Mouse (Mus musculus): ENCODE measurements around the gene Amd1.

Gene Amd1

DNA sequence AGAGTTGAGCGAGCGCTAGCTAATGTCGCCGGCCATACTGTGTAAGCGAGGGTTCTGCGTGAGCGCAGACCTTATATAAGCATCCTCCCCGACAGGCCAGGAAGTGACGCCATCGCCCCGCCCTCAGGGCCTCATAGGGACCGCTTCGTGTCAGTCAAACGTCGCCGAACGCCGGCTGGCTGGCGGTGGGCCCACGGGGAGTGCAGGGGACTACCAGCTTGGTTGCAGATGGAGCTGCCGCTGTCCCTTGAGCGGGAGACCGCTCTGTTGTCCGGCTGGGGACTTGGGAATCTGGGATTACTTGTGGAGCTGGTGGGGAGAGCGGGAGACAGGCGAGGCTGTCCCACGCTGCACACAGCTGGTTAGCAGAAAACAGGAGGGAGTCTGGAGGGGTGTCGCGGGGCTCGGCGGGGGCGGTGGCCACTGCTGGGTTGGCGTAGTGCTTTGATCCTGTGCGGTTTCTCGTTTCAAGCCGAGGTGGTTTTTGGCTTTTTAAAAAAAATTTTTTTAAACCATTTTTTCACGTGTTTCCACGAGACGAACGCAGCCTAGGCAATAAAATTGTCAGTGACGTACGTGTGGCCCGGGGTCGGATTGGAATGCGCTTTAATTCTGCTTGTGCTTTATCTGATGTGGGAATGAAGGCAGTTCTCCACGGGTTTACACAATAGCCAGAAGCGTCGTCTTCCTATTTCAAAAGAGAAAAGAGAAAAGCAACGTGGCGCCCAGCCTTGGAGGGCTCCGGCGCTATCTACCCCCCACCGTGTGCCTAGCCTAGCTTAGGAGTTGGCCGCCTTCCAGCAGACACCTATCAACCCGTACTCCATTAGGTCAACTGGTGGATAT, at the start of gene Amd1:
Amd1 (minus strand) TSS at position 47 of the 846 bp plus-strand sequence.
- DNase-seq, result peak; percentile 100

DNA sequence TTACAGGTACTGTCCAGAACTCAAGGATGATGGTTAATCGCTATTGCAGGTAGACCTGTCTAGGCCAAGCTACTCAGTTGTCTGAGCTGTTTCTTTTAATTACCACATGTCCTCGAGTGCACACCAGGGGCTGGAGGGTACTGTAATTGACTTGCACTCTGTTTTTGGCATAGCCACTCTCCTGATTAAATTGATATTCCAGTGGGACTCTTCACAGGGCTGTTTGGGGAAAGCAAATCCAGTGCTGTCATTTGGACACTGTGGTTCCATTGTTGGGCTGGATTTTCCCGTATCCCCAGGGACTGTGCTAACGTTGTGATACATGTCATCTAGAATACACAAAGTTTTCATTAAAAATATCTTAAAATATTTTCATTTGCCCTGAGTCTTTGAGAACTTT, 49.2 kb upstream of the Amd1 start:
- no peak for DNase-seq

DNA sequence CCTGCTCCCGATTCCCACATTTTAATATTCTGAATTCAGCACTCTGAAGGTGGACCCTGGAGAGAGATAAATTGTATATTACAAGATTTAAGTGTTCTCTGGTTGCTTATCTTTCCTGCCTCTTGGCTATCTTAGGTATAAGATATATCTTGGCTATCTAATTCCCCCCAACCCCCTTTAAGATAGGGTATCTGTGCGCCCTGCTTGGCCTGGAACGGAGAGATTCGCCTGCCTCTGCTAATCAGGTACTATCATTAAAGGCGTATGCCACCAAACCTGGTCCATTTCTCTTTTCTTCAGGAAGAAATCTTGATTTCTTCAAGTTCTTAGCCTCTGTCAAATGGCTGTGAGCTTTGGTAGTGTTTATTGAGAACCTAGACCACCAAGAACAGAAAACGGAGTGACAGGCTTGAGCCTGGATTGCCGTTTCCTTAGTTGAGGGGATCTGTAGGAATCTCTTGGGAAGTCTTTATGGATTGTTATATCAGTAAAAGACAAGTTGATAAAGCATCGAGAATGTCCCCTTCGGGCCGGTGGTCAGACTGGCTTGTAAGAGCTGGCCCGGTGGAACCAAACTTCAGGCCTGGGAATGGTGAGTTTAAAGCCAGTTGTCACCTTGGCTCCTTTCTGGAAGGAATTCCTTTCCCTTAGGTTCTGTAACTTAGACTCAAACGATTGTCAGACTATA, 48.4 kb upstream of the Amd1 start:
- no peak for DNase-seq

DNA sequence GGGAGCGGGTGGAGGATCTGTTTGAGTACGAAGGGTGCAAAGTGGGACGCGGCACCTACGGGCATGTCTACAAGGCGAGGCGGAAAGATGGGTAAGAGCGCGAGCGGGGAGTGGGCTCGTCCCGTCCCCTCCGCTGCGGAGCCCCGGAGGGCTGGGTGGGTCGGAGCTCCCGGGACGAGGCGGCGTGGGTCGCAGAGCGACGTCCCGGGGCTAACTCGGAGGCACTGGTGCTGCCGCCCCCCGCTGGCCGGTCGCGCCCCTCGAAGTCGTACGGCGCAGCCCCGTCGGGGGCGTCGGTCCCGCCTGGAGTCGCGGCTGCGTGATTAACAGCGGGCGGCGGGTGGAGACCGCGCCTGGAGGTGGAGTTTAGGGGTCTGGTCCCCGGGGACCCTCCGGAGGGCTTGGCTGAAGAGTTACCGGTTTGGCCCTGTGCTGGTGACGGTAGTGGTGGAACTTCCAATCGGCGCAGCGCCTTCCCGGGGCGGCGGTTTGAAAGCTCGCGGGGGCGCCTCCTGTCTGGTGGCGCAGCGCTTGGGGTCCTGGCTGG, 47.7 kb upstream of the Amd1 start:
- DNase-seq, result peak; percentile 61

DNA sequence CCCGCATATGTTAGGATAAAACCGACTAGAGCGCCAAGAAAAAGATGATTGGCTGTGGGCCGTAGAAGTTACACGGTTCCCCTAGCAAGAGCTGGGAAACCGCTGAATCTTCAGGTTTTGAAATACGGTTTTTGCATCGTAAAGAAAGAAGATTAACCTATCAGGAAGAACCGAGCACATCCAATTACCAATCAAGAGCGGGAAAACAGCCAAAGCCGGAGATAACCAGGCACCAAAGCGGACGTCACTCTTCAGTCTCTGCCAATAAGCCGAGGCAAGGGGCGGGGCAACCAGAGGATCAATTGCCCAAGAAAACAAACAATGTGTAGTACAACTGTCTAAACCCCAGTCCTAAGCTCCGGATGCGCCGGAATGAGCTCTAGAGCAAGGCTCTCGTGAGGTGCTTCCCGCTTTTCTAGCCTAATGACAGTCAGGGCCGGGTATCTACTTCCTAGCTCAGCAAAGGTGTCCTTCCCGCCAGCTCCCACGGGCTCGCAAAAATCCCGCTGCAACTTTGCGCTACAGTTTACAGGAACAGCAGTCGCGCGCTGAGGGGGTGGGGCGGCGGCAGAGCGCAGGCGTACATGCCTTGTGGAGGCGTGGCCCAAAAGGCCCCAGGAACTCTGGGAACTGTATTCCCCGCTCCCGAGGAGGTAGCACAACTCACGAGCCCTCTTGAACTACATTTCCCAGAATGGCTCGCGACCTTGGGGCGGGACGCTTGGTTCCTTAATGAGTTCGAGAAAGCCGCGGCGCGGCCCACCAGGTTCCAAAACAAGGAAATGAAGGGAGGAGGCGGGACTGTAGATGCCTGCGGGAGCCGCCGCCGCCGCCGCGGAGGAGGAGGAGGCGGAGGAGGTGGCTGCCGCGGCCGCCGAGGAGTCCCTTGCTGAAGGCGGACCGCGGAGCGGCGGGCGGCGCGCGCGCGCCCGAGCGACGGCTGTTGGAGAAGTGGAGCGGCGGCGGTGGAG, 46.9 kb upstream of the Amd1 start:
- DNase-seq, result peak; percentile 95

DNA sequence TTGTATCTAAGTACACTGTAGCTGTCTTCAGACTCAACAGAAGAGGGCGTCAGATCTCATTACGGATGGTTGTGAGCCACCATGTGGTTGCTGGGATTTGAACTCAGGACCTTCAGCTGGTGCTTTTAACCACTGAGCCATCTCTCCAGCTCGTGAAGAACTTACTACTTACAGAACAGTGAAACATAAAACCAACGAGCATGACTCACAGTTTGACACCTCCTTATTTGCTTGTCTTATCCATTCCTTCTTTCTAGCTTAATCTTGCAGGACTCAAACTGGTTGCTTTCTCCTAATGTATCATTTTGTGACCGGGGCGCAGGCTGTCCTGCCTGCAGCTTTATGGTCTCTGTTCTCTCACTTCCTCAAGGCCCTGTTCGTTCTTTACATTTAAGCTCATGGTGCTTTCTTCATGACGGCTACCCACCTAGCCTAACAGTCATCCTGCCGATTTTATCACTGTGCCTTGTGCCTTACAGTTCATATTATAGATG, 45.5 kb upstream of the Amd1 start:
- DNase-seq, result no peak

DNA sequence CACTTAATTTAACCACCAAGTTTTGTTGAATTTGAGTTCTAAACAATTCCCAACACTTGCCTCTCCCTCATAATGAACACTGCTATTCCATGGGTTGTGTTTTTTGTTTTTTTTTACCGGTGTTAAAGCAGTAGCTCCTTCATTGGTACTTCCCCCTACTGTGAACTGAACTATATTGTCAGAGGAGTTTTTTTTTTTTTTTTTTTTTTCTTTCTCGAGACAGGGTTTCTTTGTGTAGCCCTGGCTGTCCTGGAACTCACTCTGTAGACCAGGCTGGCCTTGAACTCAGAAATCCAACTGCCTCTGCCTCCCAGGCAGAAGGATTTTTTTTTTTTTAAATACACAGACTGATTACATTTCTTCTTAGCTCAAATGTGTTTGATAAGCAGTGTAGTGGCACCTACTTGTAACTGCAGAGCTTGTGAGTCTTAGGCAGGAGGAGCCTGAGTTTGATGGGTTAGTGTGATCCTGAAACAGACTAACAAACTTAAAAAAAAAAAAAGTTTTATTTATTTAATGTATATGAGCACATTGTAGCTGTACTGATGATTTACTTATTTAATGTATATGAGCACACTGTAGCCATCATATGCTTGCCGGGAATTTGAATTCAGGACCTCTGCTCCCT, 44.9 kb upstream of the Amd1 start:
- no peak for DNase-seq

DNA sequence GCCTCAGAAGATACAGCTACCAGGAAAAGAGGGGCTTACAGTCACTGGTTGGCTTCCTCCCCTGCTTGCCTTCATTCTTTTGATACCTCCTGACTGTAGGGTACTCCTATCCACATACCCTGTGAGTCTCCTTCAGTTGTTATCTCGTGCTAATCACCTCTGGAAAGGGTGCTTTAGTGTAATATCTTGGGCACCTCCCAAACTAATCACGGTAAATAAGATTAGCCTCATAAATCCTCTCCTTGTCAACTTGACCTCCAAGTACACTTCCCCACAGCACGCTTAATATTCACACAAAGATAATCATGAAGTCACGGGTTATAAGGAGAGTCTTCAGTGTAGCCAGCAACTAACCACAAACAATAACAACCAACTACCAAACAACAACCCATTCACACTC, 40.0 kb upstream of the Amd1 start:
- DNase-seq, result no peak

DNA sequence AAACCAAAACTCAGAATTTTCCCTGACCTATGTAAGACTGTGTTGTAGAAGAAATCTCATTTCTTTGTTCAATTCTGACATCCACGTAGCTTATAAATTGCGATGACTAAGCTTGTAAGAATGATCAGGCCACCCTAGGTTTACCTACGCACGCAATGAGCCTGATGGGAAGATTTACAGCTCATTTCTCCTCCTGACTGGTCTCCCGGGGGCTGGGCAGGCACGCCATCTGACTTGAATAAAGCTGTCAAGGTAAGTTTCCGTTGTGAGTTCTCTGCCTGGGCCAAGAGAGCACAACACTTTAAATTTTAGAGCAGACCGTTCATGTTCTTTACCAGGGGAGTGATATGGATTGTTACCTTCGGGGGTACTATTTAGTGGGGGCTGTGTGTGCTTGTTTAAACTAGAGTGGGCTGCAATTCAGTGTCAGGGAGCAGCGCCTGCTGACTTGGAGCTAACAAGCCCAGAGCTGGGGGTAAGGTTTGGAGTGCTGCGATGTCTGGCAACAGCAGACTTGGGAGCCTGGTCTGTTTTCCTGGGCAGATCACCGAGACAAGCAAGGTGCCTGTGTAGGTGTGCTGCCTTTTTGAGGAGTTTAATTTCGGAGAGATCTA, 37.5 kb upstream of the Amd1 start, which contains the start of gene Cdk19:
Cdk19 (plus strand) TSS at position 214 of the 614 bp plus-strand sequence.
- no peak for DNase-seq

DNA sequence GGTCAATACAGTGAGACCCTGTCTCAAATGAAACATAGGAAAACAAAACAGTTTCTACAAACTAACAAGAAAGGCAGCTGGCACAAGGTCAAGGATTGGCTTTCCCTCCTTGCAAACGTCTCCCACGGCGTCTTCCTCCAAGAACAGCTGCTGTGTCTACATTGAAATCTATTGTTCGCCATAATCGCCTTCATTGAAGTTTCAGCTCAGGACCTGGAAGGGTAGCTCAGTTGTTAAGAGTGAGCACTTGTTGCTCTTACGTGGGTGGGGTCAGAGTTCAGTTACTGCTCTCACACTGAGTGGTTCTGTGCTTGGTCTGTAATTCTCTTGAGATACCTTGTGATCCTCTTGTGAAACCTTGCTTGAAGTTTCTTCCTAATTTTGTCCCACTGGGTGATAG, 30.9 kb upstream of the Amd1 start:
- no peak for DNase-seq

DNA sequence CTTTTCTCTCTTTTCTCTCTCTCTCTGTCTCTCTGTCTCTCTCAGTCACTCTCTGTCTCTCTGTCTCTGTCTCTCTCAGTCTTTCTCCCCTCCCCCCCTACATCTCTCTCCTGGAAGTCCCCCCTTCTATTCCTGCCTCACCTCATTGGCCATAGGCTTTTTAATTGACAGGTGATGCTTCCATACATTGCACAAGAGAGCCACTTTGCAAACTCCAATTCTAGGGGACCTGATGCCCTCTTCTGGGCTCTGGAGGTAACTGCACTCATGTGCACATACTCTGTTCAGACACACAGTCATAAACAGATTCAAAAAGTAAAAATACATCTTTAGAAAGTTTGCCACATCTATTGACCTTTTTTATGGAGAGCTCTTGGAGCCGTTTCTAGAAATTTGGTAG, 28.3 kb upstream of the Amd1 start:
- DNase-seq, result no peak

DNA sequence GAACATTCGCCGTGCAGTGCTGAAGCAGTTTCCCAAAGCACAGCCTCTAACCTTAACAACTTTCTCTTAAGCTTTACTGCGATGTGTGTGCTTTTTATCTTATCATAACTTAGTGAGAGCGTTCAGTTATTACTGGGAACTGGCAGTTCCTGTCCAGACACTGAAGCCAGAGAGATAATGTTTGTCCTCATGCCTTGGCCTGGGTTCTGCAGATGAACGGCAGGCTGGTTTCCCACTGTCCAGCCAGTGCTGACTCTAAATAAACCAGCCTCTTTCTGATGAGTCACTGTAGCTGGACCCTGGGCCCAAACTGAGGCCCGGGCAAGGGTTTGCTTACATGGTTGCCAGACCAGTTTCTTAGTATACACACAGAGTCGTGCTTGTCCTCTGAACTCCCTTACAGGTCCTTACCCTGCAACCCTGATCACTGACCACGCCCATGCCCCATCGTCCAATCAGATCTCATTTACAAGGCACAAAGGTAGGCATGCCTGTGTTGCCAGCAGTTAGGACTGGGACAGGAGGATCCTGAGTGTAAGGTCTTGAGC, 26.1 kb upstream of the Amd1 start:
- DNase-seq, result no peak

DNA sequence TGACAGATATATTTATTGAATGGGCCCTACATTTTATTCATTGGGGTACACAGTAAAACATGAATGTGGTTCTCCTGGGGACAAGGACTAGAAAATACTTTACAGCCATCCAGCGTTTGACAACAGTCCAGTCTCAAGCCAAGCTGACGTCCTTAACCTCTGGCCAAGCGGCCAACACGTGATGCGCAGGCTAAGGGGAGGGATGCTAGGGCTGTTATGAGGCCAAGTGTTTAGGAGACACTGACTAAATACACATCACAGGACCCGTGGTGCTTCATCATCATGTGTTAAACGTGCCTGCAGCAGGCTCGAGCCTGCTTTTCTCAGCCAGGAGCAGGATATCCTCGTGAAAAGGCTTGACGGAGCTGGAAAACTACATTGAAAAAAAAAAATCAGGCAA, 18.3 kb upstream of the Amd1 start:
- no peak for DNase-seq

DNA sequence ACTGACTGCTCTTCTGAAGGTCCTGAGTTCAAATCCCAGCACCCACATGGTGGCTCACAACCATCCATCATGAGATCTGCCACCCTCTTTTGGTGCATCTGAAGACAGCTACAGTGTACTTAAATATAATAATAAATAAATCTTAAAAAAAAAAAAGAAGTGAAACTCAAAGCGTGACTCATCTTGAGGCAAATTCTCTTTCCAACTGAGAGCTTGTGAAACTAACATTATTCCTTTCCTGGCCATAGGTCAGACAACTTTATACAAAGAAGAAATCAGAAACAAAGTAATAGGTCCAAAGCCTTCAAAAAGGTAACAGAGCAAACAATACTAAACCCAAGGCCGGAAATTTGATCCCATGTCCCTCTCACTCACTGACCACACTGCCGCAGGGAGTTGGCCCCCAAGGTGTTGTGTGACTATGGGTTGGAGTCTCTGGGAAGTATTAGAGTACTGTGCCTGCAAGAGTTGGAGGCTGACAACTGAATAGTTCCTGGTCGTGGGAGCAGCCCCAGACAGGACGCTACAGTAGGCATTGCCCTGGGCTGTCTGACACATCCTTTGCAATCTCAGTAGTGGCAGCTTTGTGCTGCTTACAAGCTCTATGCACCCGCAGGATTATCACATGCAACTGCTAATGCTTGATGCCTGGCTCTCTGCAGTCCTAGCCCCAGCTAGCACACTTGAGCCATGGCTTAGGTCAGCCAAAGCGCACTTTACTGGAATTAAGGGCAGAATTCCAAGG, 15.0 kb upstream of the Amd1 start:
- DNase-seq, result no peak

DNA sequence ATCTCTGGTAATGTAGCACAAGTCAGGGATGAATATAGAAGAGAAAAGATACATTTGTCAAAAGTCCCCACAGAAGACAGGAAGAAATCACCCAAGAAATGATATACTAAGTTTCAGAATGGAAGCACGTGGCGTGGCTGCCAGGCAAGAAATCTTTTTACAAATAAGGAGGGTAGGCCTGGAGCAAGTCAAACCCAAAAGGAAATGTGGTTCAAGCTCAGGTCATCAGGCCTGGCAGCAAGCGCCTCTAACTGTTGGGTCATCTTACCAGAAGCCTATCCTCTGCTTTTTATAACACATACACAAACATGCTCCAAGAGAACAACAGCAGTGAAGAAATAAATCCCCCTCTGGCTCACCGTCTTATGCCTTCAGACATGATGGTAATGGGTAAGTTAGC, 10.8 kb upstream of the Amd1 start:
- DNase-seq, result no peak

DNA sequence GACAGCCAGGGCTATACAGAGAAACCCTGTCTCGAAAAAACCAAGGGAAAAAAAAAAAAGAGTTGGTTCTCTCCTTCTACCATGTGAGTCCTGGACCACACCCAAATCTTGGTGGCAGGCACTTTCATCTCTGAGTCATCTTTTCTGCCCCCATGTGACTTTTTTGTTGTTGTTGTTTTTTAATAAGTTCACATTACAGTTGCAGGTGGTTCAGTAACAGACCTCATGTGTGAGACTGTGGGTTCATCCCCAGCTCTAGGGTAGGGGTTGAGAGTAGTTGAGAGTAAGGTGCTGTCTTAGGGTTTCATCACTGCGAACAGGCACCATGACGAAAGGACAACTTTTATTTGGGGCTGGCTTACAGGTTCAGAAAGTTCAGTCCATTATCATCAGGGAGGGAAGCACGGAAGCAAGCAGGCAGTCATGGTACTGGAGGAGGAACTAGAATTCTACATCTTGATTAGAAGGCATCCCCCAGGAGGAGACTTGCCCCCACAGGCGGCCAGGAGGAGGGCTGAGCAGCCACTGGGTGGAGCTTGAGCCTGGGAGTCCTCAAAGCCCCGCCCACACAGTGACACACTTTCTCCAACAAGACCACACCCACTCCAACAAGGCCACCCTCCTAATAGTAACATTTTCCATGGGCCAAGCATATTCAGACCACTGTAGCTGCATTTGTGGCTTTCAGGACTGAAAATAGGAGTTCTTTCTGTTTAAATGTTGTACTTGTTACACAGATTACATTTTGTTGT, 8.1 kb upstream of the Amd1 start:
- no peak for DNase-seq

DNA sequence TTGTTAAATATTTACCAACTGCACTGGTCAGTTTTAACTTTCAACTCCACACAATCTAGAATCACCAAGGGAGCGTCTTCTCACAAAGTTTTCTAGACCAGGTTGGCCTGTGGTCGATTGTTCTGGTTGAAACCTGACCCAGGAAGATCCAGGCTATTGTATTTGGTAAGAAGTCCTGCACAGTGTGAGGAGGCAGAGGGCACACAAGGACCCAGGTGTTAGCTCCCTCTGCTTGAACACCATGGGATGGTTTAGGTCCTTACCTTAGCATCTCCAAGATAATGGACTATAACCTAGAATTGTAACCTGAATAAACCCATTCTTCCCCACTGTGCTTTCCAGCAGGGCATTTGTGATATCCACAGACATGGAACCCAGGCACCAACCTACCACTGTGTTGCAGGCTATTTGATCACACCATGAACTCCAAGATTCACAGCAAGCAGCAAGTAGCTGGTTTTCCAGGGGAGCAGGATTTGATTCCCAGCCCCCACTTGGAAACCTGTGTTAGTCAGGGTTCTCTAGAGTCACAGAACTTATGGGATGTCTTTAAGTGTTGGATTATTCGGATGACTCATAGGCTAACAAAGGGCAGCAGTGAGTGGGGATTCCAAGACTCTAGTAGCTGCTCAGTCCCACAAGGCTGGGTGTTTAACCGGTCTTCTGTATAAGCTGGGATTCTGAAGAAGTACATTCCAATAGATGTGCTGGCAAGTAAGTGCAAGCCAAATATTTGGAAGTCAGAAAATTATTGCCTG, 6.0 kb upstream of the Amd1 start:
- no peak for DNase-seq

DNA sequence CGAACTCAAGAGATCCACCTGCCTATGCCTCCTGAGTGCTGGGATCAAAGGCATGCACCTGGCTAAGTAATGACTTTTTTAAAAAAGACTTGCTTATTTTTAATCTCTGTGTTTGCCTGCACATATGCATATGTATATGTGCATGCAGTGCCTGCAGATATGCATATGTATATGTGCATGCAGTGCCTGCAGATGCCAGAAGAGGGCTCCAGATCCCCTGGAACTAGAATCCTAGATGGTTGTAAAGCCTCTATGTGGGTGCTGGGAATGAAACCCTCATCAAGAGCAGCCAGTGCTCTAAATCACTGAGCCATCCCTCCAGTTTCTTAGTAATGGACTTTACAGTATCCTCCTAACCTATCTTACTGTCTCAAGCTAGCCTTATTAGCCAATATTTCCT, 4.0 kb upstream of the Amd1 start:
- DNase-seq, result no peak

Measured in right cerebral cortex, postnatal 25 days (tissue).